Mouse (Mus musculus) heart, postnatal 0 days (tissue): ENCODE measurements around the gene Wdr83os.

ENCODE experiments used
- CTCF ChIP-seq: IDR thresholded peaks from 2 replicates; pipeline ENCODE4 v1.5.1; 2016; ENCODE audit warnings: antibody characterized with exemption, control low read depth, low read depth
- EP300 ChIP-seq: IDR thresholded peaks from 2 replicates; pipeline ENCODE4 v1.6.1; 2016; ENCODE audit warnings: antibody characterized with exemption, low read depth

DNA sequence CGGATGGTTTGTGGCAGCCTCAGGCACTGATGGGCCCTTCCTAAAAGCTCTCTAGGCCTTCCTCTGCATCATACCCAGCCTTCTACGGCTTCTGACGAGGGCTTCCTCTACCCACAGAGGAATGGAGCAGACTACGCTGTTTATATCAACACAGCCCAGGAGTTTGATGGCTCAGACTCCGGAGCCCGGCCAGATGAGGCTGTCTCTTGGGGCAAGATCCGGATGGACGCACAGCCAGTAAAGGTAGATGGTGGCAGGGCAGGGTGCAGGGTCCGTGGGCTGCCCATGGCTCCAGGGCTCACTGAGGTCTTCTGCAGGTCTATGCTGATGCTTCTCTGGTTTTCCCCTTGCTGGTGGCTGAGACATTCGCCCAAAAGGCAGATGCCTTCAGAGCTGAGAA is 5.9 kb upstream of the Wdr83os start:
- TF ChIP-seq CTCF (no peak), EP300 (no peak)
